Mouse (Mus musculus) liver, postnatal 0 days (tissue): Measurements from ENCODE around the gene Rfx4.

Source experiments
- CTCF ChIP-seq: sonication (generic); IDR thresholded peaks from 2 replicates; pipeline ENCODE4 v1.5.1; 2016; ENCODE audit warnings: antibody characterized with exemption, low read depth
- EP300 ChIP-seq: IDR thresholded peaks from 2 replicates; pipeline ENCODE4 v1.6.1; 2016; ENCODE audit warnings: antibody characterized with exemption, low read depth, mild to moderate bottlenecking

- TF ChIP-seq EP300 (no peak), CTCF (no peak)
Measured at GRCm38 (mm10) chr10:84858371-84858770, 102.5 kb downstream of the Rfx4 start.
